ENCODE assay signal across 8 mouse cellular contexts in genomic region chr13:21279076-21279475, GRCm38 (mm10). TPM values are rescaled to one million over a fixed set of nuclear protein-coding genes. Genes with fewer than 3 reads are reported as not detected.
DNase-seq lines count a peak whose midpoint lies in the region; ATAC-seq and TF ChIP-seq lines count a peak whose summit lies in the region.

No protein-coding gene starts in this region.

- H3K27ac ChIP-seq in kidney, embryonic 15.5 days, result no peak overlapping the region
- no peak overlapping the region for H3K27ac ChIP-seq in brown adipose tissue, adult 24 weeks (replicated peaks; ENCODE audit: low read depth, low read length)
- H3K27ac ChIP-seq in hindbrain, embryonic 16.5 days (ENCODE audit: low read depth, low read length), result no peak overlapping the region
- no peak overlapping the region for H3K27ac ChIP-seq in midbrain, postnatal 0 days (ENCODE audit: low read depth, low read length)

- H3K9me3 ChIP-seq in kidney, embryonic 15.5 days (replicated peaks), result no peaks in the 10 kb centered on the region
- H3K9me3 ChIP-seq in hindbrain, embryonic 16.5 days (ENCODE audit: control insufficient read depth, low read length), result no peaks in the 10 kb centered on the region
- no peaks in the 10 kb centered on the region for H3K9me3 ChIP-seq in midbrain, postnatal 0 days (ENCODE audit: low read length)

- no peaks in the 10 kb centered on the region for H3K36me3 ChIP-seq in kidney, embryonic 15.5 days
- no peaks in the 10 kb centered on the region for H3K36me3 ChIP-seq in hindbrain, embryonic 16.5 days (ENCODE audit: control insufficient read depth, insufficient read depth, low read length)
- no peaks in the 10 kb centered on the region for H3K36me3 ChIP-seq in midbrain, postnatal 0 days (ENCODE audit: insufficient read depth, low read length)

- TF ChIP-seq CTCF in midbrain, postnatal 0 days (IDR thresholded peaks at IDR 0.05), result no peak

- no peak for DNase-seq in kidney, adult 8-10 months
- no peak for DNase-seq in midbrain, postnatal 0 days (ENCODE audit: low spot score)
- no peak for DNase-seq in ovary, postnatal 36 days (ENCODE audit: low spot score)
- no peak for DNase-seq in testis, postnatal 10 days (ENCODE audit: low spot score)

- H3K4me1 ChIP-seq in kidney, embryonic 15.5 days, result peaks cover 8% of the 10 kb centered on the region
- 0 out of 2 replicates have a peak, but pooled peaks cover 2% of the 10 kb centered on the region for H3K4me1 ChIP-seq in brown adipose tissue, adult 24 weeks (ENCODE audit: control insufficient read depth, insufficient read depth, insufficient read length, low read length)
- H3K4me1 ChIP-seq in hindbrain, embryonic 16.5 days (ENCODE audit: control insufficient read depth, insufficient read depth, low read depth, low read length), result peaks cover 8% of the 10 kb centered on the region
- H3K4me1 ChIP-seq in midbrain, postnatal 0 days (ENCODE audit: insufficient read depth, low read length), result 0 out of 2 replicates have a peak, but pooled peaks cover 4% of the 10 kb centered on the region

- no peak for ATAC-seq in kidney, embryonic 15.5 days (replicated peaks; ENCODE audit: low FRiP score)
- 0 out of 2 replicates have a peak, but pooled peaks have one; percentile 4 for ATAC-seq in hindbrain, embryonic 16.5 days
- no peak for ATAC-seq in midbrain, postnatal 0 days (ENCODE audit: low FRiP score)
- ATAC-seq in CD4-positive, CD25-positive, alpha-beta regulatory T cell, adult 4 months, result no peak

- peak overlapping the region; percentile 71 for H3K4me2 ChIP-seq in kidney, embryonic 15.5 days
- peak overlapping the region; percentile 63 for H3K4me2 ChIP-seq in hindbrain, embryonic 16.5 days (ENCODE audit: low read length)
- peak overlapping the region; percentile 58 for H3K4me2 ChIP-seq in midbrain, postnatal 0 days (ENCODE audit: low read depth, low read length, poor library complexity, severe bottlenecking)

- WGBS in kidney, embryonic 15.5 days, result 7% methylated on average over 8 of the region's 8 CpGs
- 7% methylated on average over 8 of the region's 8 CpGs for WGBS in hindbrain, embryonic 16.5 days
- 7% methylated on average over 8 of the region's 8 CpGs for WGBS in midbrain, postnatal 0 days

- H3K4me3 ChIP-seq in kidney, embryonic 15.5 days (replicated peaks), result peak overlapping the region; percentile 54
- H3K4me3 ChIP-seq in brown adipose tissue, adult 24 weeks (ENCODE audit: insufficient read depth, low read depth, low read length), result peak overlapping the region; percentile 55
- peak overlapping the region; percentile 47 for H3K4me3 ChIP-seq in hindbrain, embryonic 16.5 days (ENCODE audit: low read length)
- peak overlapping the region; percentile 51 for H3K4me3 ChIP-seq in midbrain, postnatal 0 days (ENCODE audit: low read depth, low read length)

- peaks cover 11% of the 10 kb centered on the region; the same call in 1 of the 2 replicates for H3K27me3 ChIP-seq in kidney, embryonic 15.5 days
- no peaks in the 10 kb centered on the region for H3K27me3 ChIP-seq in hindbrain, embryonic 16.5 days (replicated peaks; ENCODE audit: control insufficient read depth, insufficient read depth, low read length)
- no peaks in the 10 kb centered on the region for H3K27me3 ChIP-seq in midbrain, postnatal 0 days (ENCODE audit: insufficient read depth, low read length)

- H3K9ac ChIP-seq in kidney, embryonic 15.5 days, result peak overlapping the region; percentile 34; the same call in 1 of the 2 replicates
- H3K9ac ChIP-seq in hindbrain, embryonic 16.5 days (ENCODE audit: low read depth, low read length), result no peak overlapping the region
- peak overlapping the region; percentile 34; the same call in 1 of the 2 replicates for H3K9ac ChIP-seq in midbrain, postnatal 0 days (replicated peaks; ENCODE audit: low read length, poor library complexity, severe bottlenecking)

RNA-seq across cellular contexts. Expression of gene Gpx5, which starts 13.5 kb away (rescaled TPM):
- polyA plus RNA-seq in kidney, embryonic 15.5 days (2015; fragmentation: Nextera tagmentation; extraction: Ambion mirVana), result not detected in 2 replicates
- not detected in 2 replicates for polyA plus RNA-seq in brown adipose tissue, adult 24 weeks (2012; ENCODE audit: insufficient read depth, insufficient read length, missing spikeins)
- not detected in 2 replicates for polyA plus RNA-seq in hindbrain, embryonic 16.5 days (2015; fragmentation: Nextera tagmentation; extraction: Ambion mirVana)
- total RNA-seq in midbrain, postnatal 0 days (2014; rRNA removed), result not detected in 2 replicates
- polyA plus RNA-seq in midbrain, postnatal 0 days (2015; fragmentation: Nextera tagmentation; extraction: Ambion mirVana), result not detected in 2 replicates
- not detected for polyA plus RNA-seq in CD4-positive, CD25-positive, alpha-beta regulatory T cell, adult 4 months (2017; shearing (Covaris generic))

RNA-seq across cellular contexts. Expression of gene Gpx6, which starts 32.8 kb away (rescaled TPM):
- 5.2 and 6.1 TPM in 2 replicates for polyA plus RNA-seq in kidney, embryonic 15.5 days (2015; fragmentation: Nextera tagmentation; extraction: Ambion mirVana)
- not detected in 2 replicates for polyA plus RNA-seq in brown adipose tissue, adult 24 weeks (2012; ENCODE audit: insufficient read depth, insufficient read length, missing spikeins)
- 0.26 and 0.64 TPM in 2 replicates for polyA plus RNA-seq in hindbrain, embryonic 16.5 days (2015; fragmentation: Nextera tagmentation; extraction: Ambion mirVana)
- not detected in 2 replicates for total RNA-seq in midbrain, postnatal 0 days (2014; rRNA removed)
- polyA plus RNA-seq in midbrain, postnatal 0 days (2015; fragmentation: Nextera tagmentation; extraction: Ambion mirVana), result 0.26 and 0.58 TPM in 2 replicates
- polyA plus RNA-seq in CD4-positive, CD25-positive, alpha-beta regulatory T cell, adult 4 months (2017; shearing (Covaris generic)), result not detected
